Mouse (Mus musculus) liver, postnatal 0 days (tissue): ENCODE results near the gene Fam228a. TPM values are rescaled to one million over a fixed set of nuclear protein-coding genes. Genes with fewer than 3 reads are reported as not detected.
A peak's percentile ranks its signal among the peaks of the same experiment; 100 is the strongest.
"Not testable (repeated sequence)": the region's sequence is repeated elsewhere in the genome, so short reads cannot be mapped to it uniquely, and the experiment has no call there.

Source experiments
- ATAC-seq: fragments of 200-750 bp; cut with Nextera tagmentation; 2 replicates; pipeline ENCODE4 v1.8.0; 2017; ENCODE audit warnings: mild to moderate bottlenecking, moderate library complexity
- DNase-seq: peaks from one replicate; pipeline ENCODE4 v3.0.0-alpha.2; 2016
- H3K27ac ChIP-seq: fragments of 300-500 bp; sonication (generic); 2 replicates; pipeline ENCODE4 v1.5.1; 2014; ENCODE audit warnings: antibody characterized with exemption, moderate library complexity, mild to moderate bottlenecking, low read depth
- H3K27me3 ChIP-seq: fragments of 300-500 bp; sonication (generic); 2 replicates; pipeline ENCODE4 v1.6.1; 2014; ENCODE audit warnings: low read length, control low read depth, mixed read lengths; ENCODE audit not compliant: insufficient read depth
- H3K36me3 ChIP-seq: fragments of 300-500 bp; sonication (generic); replicated peaks from 2 replicates; pipeline ENCODE4 v1.6.1; 2014; ENCODE audit warnings: mild to moderate bottlenecking, control low read depth, low read length, moderate library complexity, mixed read lengths; ENCODE audit not compliant: insufficient read depth
- H3K4me1 ChIP-seq: fragments of 300-500 bp; sonication (generic); 2 replicates; pipeline ENCODE4 v1.6.1; 2014; ENCODE audit warnings: antibody characterized with exemption, mild to moderate bottlenecking, control low read depth; ENCODE audit not compliant: insufficient read depth
- H3K4me2 ChIP-seq: fragments of 300-500 bp; sonication (generic); 2 replicates; pipeline ENCODE4 v1.6.1; 2014; ENCODE audit warnings: low read depth, mild to moderate bottlenecking, low read length, moderate library complexity, mixed read lengths
- H3K4me3 ChIP-seq: fragments of 300-500 bp; sonication (generic); 2 replicates; pipeline ENCODE4 v1.5.1; 2014; ENCODE audit warnings: low read depth, low read length
- H3K9ac ChIP-seq: fragments of 300-500 bp; sonication (generic); replicated peaks from 2 replicates; pipeline ENCODE4 v1.6.1; 2014; ENCODE audit warnings: mild to moderate bottlenecking, moderate library complexity
- H3K9me3 ChIP-seq: fragments of 300-500 bp; sonication (generic); 2 replicates; pipeline ENCODE4 v1.6.1; 2016; ENCODE audit warnings: mild to moderate bottlenecking, control low read depth, low read length, mixed read lengths
- CTCF ChIP-seq: sonication (generic); IDR thresholded peaks from 2 replicates; pipeline ENCODE4 v1.5.1; 2016; ENCODE audit warnings: antibody characterized with exemption, low read depth
- EP300 ChIP-seq: IDR thresholded peaks from 2 replicates; pipeline ENCODE4 v1.6.1; 2016; ENCODE audit warnings: antibody characterized with exemption, low read depth, mild to moderate bottlenecking
- WGBS: fragments of 180-500 bp; shearing (Covaris S2); extraction: QIAGEN DNeasy Blood & Tissue Kit; methylation state at CpG from one replicate; pipeline ENCODE4 v1.1.7; 2014; ENCODE audit not compliant: insufficient replicate concordance; 5-methylcytosine and 5-hydroxymethylcytosine counted together
- polyA plus RNA-seq: library from polyadenylated mRNA; unstranded; fragments of >200 nt; fragmentation: Nextera tagmentation; extraction: Ambion mirVana; gene quantifications from 2 replicates; pipeline ENCODE4 v1.2.1, GENCODE M21; 2015

Fam228a gene
- polyA plus RNA-seq: 0.07 TPM in 1 of 2 replicates, not detected in the other

DNA sequence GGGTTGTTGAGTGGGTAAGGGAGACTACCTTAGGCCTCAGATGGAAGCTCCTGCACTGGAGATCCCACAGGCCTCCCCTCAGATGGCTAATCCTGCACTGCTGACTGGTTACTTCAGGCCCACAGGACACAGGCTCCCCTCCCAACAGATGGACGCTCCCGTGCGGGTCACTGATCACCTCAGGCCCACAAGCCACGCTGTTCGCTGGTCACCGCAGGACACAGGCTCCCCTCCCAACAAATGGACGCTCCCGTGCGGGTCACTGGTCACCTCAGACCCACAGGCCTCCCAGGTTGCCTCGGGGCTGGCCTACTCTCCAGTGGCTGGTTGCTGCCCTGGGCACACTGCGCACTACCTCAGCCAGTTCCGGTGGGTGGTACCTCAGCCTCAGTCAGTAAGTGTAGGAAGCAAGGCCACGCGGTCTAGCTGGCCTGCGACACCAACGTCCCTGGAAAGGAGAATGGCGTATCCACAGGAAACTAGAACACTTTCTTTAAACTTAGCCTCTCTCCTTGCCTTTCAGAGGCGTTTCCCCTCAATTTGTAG is at the start of gene Fam228a:
TSS of gene Fam228a (minus strand) at position 400 of the 546 bp plus-strand sequence.
- WGBS: 87% methylated on average over 18 of the region's 18 CpGs
- TF ChIP-seq CTCF (no peak), EP300 (no peak)
- no peaks in the 10 kb centered on the region for H3K4me1 ChIP-seq
- ATAC-seq: no peak
- DNase-seq: no peak
- H3K27ac ChIP-seq: no peak within 1 kb of the TSS
- no peaks in the 10 kb centered on the region for H3K9me3 ChIP-seq
- no peaks in the 10 kb centered on the region for H3K27me3 ChIP-seq
- H3K9ac ChIP-seq: no peak within 1 kb of the TSS
- H3K4me2 ChIP-seq: no peak within 1 kb of the TSS
- no peaks in the 10 kb centered on the region for H3K36me3 ChIP-seq
- no peak within 1 kb of the TSS for H3K4me3 ChIP-seq

- no peak overlapping the region for H3K4me2 ChIP-seq
- no peak for TF ChIP-seq CTCF
- no peak for TF ChIP-seq EP300
- H3K4me1 ChIP-seq: no peaks in the 10 kb centered on the region
- 53% methylated on average over 2 of the region's 2 CpGs for WGBS
- ATAC-seq (no peak), DNase-seq (no peak)
- no peaks in the 10 kb centered on the region for H3K27me3 ChIP-seq
- H3K4me3 ChIP-seq: no peak overlapping the region
- no peak overlapping the region for H3K27ac ChIP-seq
- no peaks in the 10 kb centered on the region for H3K36me3 ChIP-seq
- H3K9ac ChIP-seq: no peak overlapping the region
- no peaks in the 10 kb centered on the region for H3K9me3 ChIP-seq
Measured at GRCm38 (mm10) chr12:4784466-4784865, 46.2 kb upstream of the Fam228a start.

DNA sequence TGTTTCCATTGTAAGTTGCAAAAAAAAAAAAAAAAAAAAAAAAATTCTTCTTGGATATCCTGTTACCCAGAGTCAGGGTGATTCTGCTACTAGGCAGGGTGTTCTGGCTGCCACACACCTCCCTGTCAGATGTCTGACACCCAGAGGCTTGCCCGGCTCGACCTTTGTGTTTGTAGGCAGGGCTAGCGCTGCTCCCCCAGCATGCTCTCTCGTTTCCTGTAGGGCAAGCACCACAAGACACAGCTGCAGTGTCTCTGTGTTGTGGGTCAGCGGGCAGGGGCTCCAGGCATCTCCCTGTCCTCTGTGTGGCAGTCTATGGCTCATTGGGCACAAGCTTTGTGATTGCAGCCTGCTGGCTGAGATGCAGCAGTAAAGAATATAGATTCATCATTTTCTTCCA is 45.4 kb upstream of the Fam228a start:
- Histone ChIP-seq H3K4me2 (no peak overlapping the region), H3K27ac (no peak overlapping the region), H3K4me3 (no peak overlapping the region), H3K9me3 (no peaks in the 10 kb centered on the region), H3K4me1 (no peaks in the 10 kb centered on the region), H3K36me3 (no peaks in the 10 kb centered on the region), H3K9ac (no peak overlapping the region), H3K27me3 (no peaks in the 10 kb centered on the region)
- TF ChIP-seq EP300 (no peak), CTCF (no peak)
- DNase-seq: peak; percentile 20
- ATAC-seq: no peak
- WGBS: 56% methylated on average over 5 of the region's 5 CpGs

DNA sequence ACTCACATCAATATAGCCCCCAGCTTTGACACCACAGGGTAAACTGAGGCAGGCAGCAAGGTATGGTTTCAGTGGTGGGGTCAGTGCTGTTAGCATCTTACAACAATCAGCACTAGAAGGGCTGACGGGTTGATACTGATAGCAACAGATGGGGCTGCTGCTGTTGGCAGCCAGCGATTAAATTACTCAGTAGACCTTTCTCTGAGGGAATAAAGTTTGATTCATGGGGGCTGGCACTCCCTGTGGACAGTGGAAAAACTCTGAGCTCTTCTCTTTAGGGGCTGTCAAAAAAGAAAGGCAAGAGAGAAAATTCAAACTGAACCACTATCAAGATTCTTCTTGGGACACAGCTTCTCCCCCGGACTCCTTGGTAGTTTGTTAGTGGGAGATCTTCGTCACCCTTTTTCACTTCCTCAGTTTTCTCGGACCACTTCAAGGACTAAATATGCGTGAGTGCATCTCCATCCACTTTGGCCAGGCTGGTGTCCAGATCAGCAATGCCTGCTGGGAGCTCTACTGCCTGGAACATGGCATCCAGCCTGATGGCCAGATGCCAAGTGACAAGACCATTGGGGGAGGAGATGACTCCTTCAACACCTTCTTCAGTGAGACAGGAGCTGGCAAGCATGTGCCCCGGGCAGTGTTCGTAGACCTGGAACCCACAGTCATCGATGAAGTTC is 43.6 kb upstream of the Fam228a start:
- H3K9ac ChIP-seq, H3K9me3 ChIP-seq, H3K27me3 ChIP-seq, H3K4me1 ChIP-seq, H3K36me3 ChIP-seq, H3K27ac ChIP-seq, DNase-seq, H3K4me2 ChIP-seq, H3K4me3 ChIP-seq, ATAC-seq: not testable (repeated sequence)
- WGBS: 88% methylated on average over 9 of the region's 9 CpGs

DNA sequence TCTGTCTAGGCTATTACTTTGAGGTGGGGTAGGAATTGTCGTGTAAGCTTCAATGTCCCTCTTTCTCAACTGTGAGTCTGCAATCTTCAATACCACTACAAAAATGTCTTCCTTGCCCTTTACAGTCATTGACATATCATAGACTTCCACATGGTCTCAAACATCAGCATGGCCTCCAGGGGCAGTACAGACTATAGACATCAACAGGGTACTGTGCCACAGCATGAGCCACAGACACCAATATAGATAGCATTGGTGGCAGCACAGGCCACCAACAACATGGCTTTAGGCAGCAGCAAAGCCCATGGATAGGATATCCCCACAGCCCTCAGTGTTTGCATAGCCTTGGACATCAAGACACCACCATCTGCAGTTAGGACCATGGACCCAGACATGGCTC is 43.0 kb upstream of the Fam228a start:
- no peaks in the 10 kb centered on the region for H3K27me3 ChIP-seq
- peak; percentile 54 for ATAC-seq
- H3K27ac ChIP-seq: no peak overlapping the region
- no peaks in the 10 kb centered on the region for H3K4me1 ChIP-seq
- no peak overlapping the region for H3K4me2 ChIP-seq
- DNase-seq: no peak
- H3K9me3 ChIP-seq: no peaks in the 10 kb centered on the region
- no peak overlapping the region for H3K9ac ChIP-seq
- no peaks in the 10 kb centered on the region for H3K36me3 ChIP-seq
- H3K4me3 ChIP-seq: no peak overlapping the region
- TF ChIP-seq EP300 (no peak), CTCF (no peak)
- WGBS: 63% methylated on average over 1 of the region's 1 CpGs

- no peaks in the 10 kb centered on the region for H3K9me3 ChIP-seq
- 60% methylated on average over 2 of the region's 2 CpGs for WGBS
- H3K9ac ChIP-seq: no peak overlapping the region
- H3K4me3 ChIP-seq: no peak overlapping the region
- H3K4me1 ChIP-seq: no peaks in the 10 kb centered on the region
- no peak overlapping the region for H3K27ac ChIP-seq
- H3K36me3 ChIP-seq: no peaks in the 10 kb centered on the region
- DNase-seq (no peak), ATAC-seq (peak; percentile 62; the same call in 1 of the 2 replicates)
- TF ChIP-seq EP300 (no peak), CTCF (no peak)
- H3K4me2 ChIP-seq: no peak overlapping the region
- no peaks in the 10 kb centered on the region for H3K27me3 ChIP-seq
Measured at GRCm38 (mm10) chr12:4780245-4780644, 42.0 kb upstream of the Fam228a start.
